Mouse (Mus musculus) CH12.LX (cell line): ENCODE measurements around the gene Gm44790. TPM values are rescaled to one million over a fixed set of nuclear protein-coding genes. Genes with fewer than 3 reads are reported as not detected.
A peak's percentile ranks its signal among the peaks of the same experiment; 100 is the strongest.

ENCODE experiments used
- DNase-seq: peaks from one replicate; pipeline ENCODE4 v3.0.0-alpha.2; 2013; ENCODE audit errors: extremely low read depth
- H3K27ac ChIP-seq: 2 replicates; pipeline ENCODE4 v1.5.1; 2012; ENCODE audit warnings: low read depth, mild to moderate bottlenecking, control low read depth, moderate library complexity; ENCODE audit not compliant: insufficient read depth
- H3K27me3 ChIP-seq: replicated peaks from 2 replicates; pipeline ENCODE3; 2012; ENCODE audit warnings: inconsistent platforms
- H3K36me3 ChIP-seq, 2 experiments: replicated peaks in 1 of 2; 2 replicates each; pipeline versions ENCODE3 to v1.6.1; 2012; ENCODE audit warnings: inconsistent platforms in 1 of 2, low read length in 1 of 2, mild to moderate bottlenecking in 1 of 2, mixed read lengths in 1 of 2, moderate library complexity in 1 of 2; ENCODE audit not compliant: control insufficient read depth in 1 of 2, insufficient read depth in 1 of 2
- H3K4me1 ChIP-seq, 2 experiments: 2 replicates each; pipeline ENCODE4 v1.6.1; 2012; ENCODE audit warnings: inconsistent platforms in 1 of 2, moderate library complexity in 1 of 2; ENCODE audit not compliant: insufficient read depth in 2 of 2, control insufficient read depth in 1 of 2
- H3K4me2 ChIP-seq: 2 replicates; pipeline ENCODE4 v1.6.1; 2012; ENCODE audit warnings: low read depth, mild to moderate bottlenecking, control low read depth; ENCODE audit not compliant: poor library complexity, insufficient read depth, severe bottlenecking
- H3K4me3 ChIP-seq, 3 experiments: fragments of 150-350 bp in 1 of 3; sonication (generic) in 1 of 3; replicated peaks in 1 of 3; 2 replicates each; pipeline versions ENCODE3 to v1.5.1; 2011 to 2012; ENCODE audit warnings: low read depth in 2 of 3, low read length in 2 of 3, mild to moderate bottlenecking in 2 of 3, moderate library complexity in 2 of 3, control low read depth in 1 of 3, improper control_type of control experiment in 1 of 3, inconsistent platforms in 1 of 3, mixed read lengths in 1 of 3; ENCODE audit not compliant: poor library complexity in 1 of 3
- H3K79me2 ChIP-seq: replicated peaks from 2 replicates; pipeline ENCODE4 v1.6.1; 2012; ENCODE audit warnings: mild to moderate bottlenecking, moderate library complexity; ENCODE audit not compliant: control insufficient read depth, poor library complexity, insufficient read depth, severe bottlenecking; ENCODE audit errors: extremely low read depth
- H3K9ac ChIP-seq: 2 replicates; pipeline ENCODE4 v1.6.1; 2012; ENCODE audit warnings: low read depth, mild to moderate bottlenecking, control low read depth, moderate library complexity; ENCODE audit not compliant: insufficient read depth
- H3K9me3 ChIP-seq: replicated peaks from 2 replicates; pipeline ENCODE3; 2012; ENCODE audit warnings: low read length, inconsistent platforms, mixed read lengths
- BHLHE40 ChIP-seq: IDR thresholded peaks from 2 replicates; pipeline ENCODE4 v1.6.1; 2011; ENCODE audit warnings: mild to moderate bottlenecking, low read depth, low read length, improper control_type of control experiment
- ELF1 ChIP-seq: IDR thresholded peaks from 2 replicates; pipeline ENCODE4 v1.6.1; 2014; ENCODE audit warnings: low read depth, mild to moderate bottlenecking, inconsistent platforms, low read length, improper control_type of control experiment
- EP300 ChIP-seq: IDR thresholded peaks from 2 replicates; pipeline ENCODE4 v1.6.1; 2011; ENCODE audit warnings: low read length, improper control_type of control experiment
- ETS1 ChIP-seq: conservative IDR thresholded peaks from 2 replicates; pipeline ENCODE4 v1.6.1; 2012; ENCODE audit warnings: low read depth, mild to moderate bottlenecking, inconsistent platforms, low read length, improper control_type of control experiment, moderate library complexity
- HCFC1 ChIP-seq: IDR thresholded peaks from 2 replicates; pipeline ENCODE4 v1.6.1; 2012; ENCODE audit warnings: low read depth, mild to moderate bottlenecking, inconsistent platforms, low read length, improper control_type of control experiment
- IRF4 ChIP-seq: IDR thresholded peaks from 2 replicates; pipeline ENCODE4 v1.6.1; 2014; ENCODE audit warnings: low read depth, mild to moderate bottlenecking, inconsistent platforms, low read length, improper control_type of control experiment
- JUN ChIP-seq: IDR thresholded peaks from 2 replicates; pipeline ENCODE4 v1.6.1; 2011; ENCODE audit warnings: low read depth, mild to moderate bottlenecking, low read length, improper control_type of control experiment, moderate library complexity; ENCODE audit not compliant: insufficient read depth
- JUND ChIP-seq: conservative IDR thresholded peaks from 2 replicates; pipeline ENCODE4 v1.6.1; 2011; ENCODE audit warnings: low read depth, low read length, improper control_type of control experiment
- KAT2A ChIP-seq: IDR thresholded peaks from 2 replicates; pipeline ENCODE4 v1.6.1; 2012; ENCODE audit warnings: low read length, improper control_type of control experiment, inconsistent platforms; ENCODE audit not compliant: insufficient replicate concordance
- MAZ ChIP-seq: IDR thresholded peaks from 2 replicates; pipeline ENCODE4 v1.6.1; 2012; ENCODE audit warnings: low read depth, mild to moderate bottlenecking, inconsistent platforms, low read length, improper control_type of control experiment, moderate library complexity
- MEF2A ChIP-seq: IDR thresholded peaks from 2 replicates; pipeline ENCODE4 v1.6.1; 2014; ENCODE audit warnings: low read depth, mild to moderate bottlenecking, inconsistent platforms, low read length, improper control_type of control experiment, borderline replicate concordance
- NELFE ChIP-seq: IDR thresholded peaks from 2 replicates; pipeline ENCODE4 v1.6.1; 2011; ENCODE audit warnings: low read depth, low read length, improper control_type of control experiment
- POLR2A ChIP-seq: IDR thresholded peaks from 2 replicates; pipeline ENCODE4 v1.6.1; 2011; ENCODE audit warnings: low read depth, mild to moderate bottlenecking, improper control_type of control experiment, low read length
- TCF12 ChIP-seq: IDR thresholded peaks from 2 replicates; pipeline ENCODE4 v1.6.1; 2014; ENCODE audit warnings: low read depth, mild to moderate bottlenecking, inconsistent platforms, low read length, improper control_type of control experiment
- UBTF ChIP-seq: IDR thresholded peaks from 2 replicates; pipeline ENCODE4 v1.6.1; 2012; ENCODE audit warnings: low read depth, mild to moderate bottlenecking, inconsistent platforms, low read length, improper control_type of control experiment, moderate library complexity
- USF2 ChIP-seq: conservative IDR thresholded peaks from 2 replicates; pipeline ENCODE4 v1.6.1; 2011; ENCODE audit warnings: low read depth, low read length, improper control_type of control experiment
- ZC3H11A ChIP-seq: IDR thresholded peaks from 2 replicates; pipeline ENCODE4 v1.6.1; 2012; ENCODE audit warnings: low read depth, mild to moderate bottlenecking, inconsistent platforms, low read length, improper control_type of control experiment
- ZMIZ1 ChIP-seq: IDR thresholded peaks from 2 replicates; pipeline ENCODE4 v1.6.1; 2012; ENCODE audit warnings: low read depth, mild to moderate bottlenecking, inconsistent platforms, low read length, improper control_type of control experiment
- dilution Hi-C: fragments of 300-500 bp; cut with MboI; formaldehyde crosslinking; loops from 2 replicates; pipeline ENCODE4 v1.14.3; 2020; ENCODE audit warnings: low sequenced_read_pairs; ENCODE audit not compliant: extremely low pct_unique_long_range_greater_than_20kb, extremely low pct_ligation_motif_present
- in situ Hi-C: fragments of 300-500 bp; cut with MboI; formaldehyde crosslinking; loops from 3 replicates; pipeline ENCODE4 v1.14.3; 2019; ENCODE audit warnings: low sequenced_read_pairs, low pct_ligation_motif_present, low pct_unique_long_range_greater_than_20kb, mixed read lengths
- polyA plus RNA-seq: library from polyadenylated mRNA; unstranded; fragments of >175 nt; gene quantifications from 2 replicates; pipeline ENCODE4 v1.2.1, GENCODE M21; 2012; ENCODE audit warnings: low read depth; ENCODE audit not compliant: insufficient read length
- total RNA-seq, 2 experiments: library from RNA; depleted of rRNA; stranded (reverse); fragments of 300-350 nt in 1 of 2; fragments of >200 nt in 1 of 2; gene quantifications; 2 replicates each; pipeline ENCODE4 v1.2.3; 2012 to 2014

Gene Gm44790
- total and polyA plus RNA-seq, 3 experiments = not detected

GRCm38 (mm10) chr6:86446927-86447568, 20.6 kb downstream of the Gm44790 start:
- Histone ChIP-seq H3K9me3 (no peaks in the 10 kb centered on the region), H3K36me3 (peaks cover 26 to 64% of the 10 kb centered on the region in 2 experiments), H3K79me2 (no peaks in the 10 kb centered on the region), H3K4me2 (no peak overlapping the region), H3K27ac (no peak overlapping the region), H3K4me3 (no peak overlapping the region), H3K27me3 (no peaks in the 10 kb centered on the region), H3K9ac (no peak overlapping the region), H3K4me1 (peaks cover 6 to 18% of the 10 kb centered on the region in 2 experiments)
- in situ Hi-C loops = no loop called here
- dilution Hi-C loops = no loop called here
- TF ChIP-seq UBTF (no peak), ELF1 (0 out of 2 replicates have a peak, but pooled peaks have one; percentile 14)
- DNase-seq = peak; percentile 37

GRCm38 (mm10) chr6:86456727-86457126, 30.3 kb downstream of the Gm44790 start:
- peak; percentile 37 for DNase-seq
- no peaks in the 10 kb centered on the region for H3K9me3 ChIP-seq
- no peak overlapping the region for H3K9ac ChIP-seq
- no peak overlapping the region for H3K27ac ChIP-seq
- H3K79me2 ChIP-seq = no peaks in the 10 kb centered on the region
- H3K4me2 ChIP-seq = no peak overlapping the region; the same call in 1 of the 2 replicates
- H3K4me3 ChIP-seq = no peak overlapping the region
- H3K36me3 ChIP-seq = peaks cover 16 to 71% of the 10 kb centered on the region in 2 experiments
- dilution Hi-C loops = no loop called here
- TF ChIP-seq IRF4 (peak; percentile 61), POLR2A (no peak), USF2 (no peak), ZC3H11A (no peak), TCF12 (0 out of 2 replicates have a peak, but pooled peaks have one; percentile 9), ELF1 (no peak), EP300 (peak; percentile 64), BHLHE40 (0 out of 2 replicates have a peak, but pooled peaks have one; percentile 9), JUND (peak; percentile 70), ETS1 (no peak), NELFE (no peak), JUN (peak; percentile 34), MEF2A (no peak), MAZ (no peak), HCFC1 (no peak), KAT2A (no peak), ZMIZ1 (no peak)
- no peaks in the 10 kb centered on the region for H3K27me3 ChIP-seq
- in situ Hi-C loops = no loop called here
- peaks cover 6 to 17% of the 10 kb centered on the region in 2 experiments for H3K4me1 ChIP-seq
